Mouse (Mus musculus): ENCODE results near the gene Tns1.

DNA sequence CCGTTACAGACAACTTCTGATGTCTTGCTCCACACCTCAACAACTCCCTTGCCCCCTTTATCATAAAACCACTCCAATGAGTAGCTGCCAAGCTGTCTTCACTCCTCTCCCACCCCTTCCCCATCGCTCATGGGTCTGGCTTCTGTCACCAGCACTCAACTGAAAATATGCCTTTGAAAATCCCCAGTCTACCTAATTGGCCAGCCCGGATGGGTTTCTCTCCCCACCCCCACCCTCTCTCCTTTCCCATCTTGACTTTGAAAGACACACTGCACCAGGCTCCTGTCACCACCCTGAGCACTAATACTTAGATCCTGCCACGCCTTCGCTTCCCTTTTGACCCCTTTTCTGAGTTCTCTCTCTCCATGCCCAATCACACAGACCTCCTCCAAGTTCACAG is 175.5 kb downstream of the Tns1 start:
- TF ChIP-seq POLR2A (IDR thresholded peaks at IDR 0.05; ENCODE audit: low read depth, low read length) (no peak), CTCF (conservative IDR thresholded peaks at IDR 0.05; ENCODE audit: insufficient read depth, insufficient read length, low read depth, low read length) (no peak)
